Mouse (Mus musculus): ENCODE data around the gene Lingo3.

DNA sequence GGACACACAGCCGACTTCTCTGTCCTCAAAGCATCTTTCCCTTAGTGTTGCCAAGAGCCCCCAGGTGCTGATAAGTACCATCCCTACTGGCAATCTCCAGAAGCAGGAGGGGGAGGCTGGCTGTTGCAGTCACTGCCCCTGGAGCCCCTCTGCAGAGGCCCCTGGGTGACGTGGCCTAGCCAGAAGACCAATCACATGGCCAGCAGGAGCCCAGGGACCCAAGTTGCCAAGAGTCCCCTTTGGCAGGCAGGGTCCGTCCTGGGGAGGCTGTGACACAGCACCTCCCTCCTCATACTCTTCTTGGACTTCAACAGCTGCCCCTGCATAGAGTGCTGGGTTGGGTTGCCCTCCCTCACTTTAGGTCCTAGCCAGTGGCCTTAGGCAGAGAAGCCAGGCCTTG is 40.8 kb downstream of the Lingo3 start:
- TF ChIP-seq CTCF (IDR thresholded peaks at IDR 0.05; ENCODE audit: low read depth, low read length) (no peak), TAL1 (conservative IDR thresholded peaks at IDR 0.05; ENCODE audit: low read depth, low read length) (no peak), GATA1 (IDR thresholded peaks at IDR 0.05; ENCODE audit: borderline replicate concordance, low read length) (no peak), POLR2AphosphoS5 (IDR thresholded peaks at IDR 0.05; ENCODE audit: insufficient replicate concordance, low read depth, low read length) (no peak), GATA2 (IDR thresholded peaks at IDR 0.05; ENCODE audit: borderline replicate concordance, low read depth, low read length) (no peak)

Data from G1E (cell line).